In the genomic region with DNA sequence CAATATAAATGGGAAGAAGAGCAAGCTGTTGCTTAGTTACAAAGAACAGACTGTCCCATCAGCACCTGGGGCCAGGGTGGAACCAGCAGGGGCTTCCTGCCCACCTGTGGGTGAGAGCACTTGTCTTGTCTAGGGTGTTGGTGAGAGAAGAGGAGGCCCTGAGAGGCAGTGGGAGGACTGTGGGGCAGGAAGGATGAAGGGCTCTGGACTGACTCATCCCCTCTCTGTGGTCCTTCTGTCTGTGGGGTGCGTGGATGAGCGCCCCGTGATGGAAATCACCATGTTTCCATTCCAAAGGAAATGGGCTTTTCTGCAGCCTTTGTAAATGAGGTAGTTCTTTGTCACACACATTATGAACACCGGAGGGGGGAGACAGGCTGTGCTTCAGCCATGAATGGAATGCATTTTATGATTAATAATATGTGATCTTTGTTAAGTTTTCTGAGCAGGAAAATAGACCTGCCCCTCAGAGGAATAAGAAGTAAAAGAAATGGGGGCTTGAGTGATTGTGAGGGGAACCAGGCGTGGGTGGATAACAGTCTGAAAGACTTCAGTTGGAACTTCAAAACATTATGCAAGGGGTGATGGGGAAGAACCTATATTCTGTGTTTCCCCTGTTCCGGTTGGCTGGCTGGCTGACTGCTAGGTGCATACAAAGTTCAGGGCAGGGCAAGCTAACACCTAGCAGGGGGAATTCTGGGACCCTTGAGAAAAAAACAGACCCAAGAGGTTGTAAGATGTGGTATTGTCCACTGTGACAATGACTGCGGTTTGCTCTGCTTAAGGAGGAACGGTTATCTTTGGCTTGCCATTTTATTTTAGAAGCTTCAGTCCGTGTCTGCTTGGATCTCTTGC, we compare ENCODE assay signal across 20 mouse cellular contexts.
DNase-seq lines count a peak whose midpoint lies in the region; ATAC-seq and TF ChIP-seq lines count a peak whose summit lies in the region.
"Had no signal": no experiment of that assay in that cellular context is flagged by ENCODE, and none has a peak within 500 bp of the region (broad histone marks: within the 10 kb centered on the region; RNA-seq: fewer than 3 reads in every experiment).

No protein-coding gene starts in this region.

- H3K9me3 ChIP-seq in liver, postnatal 0 days (ENCODE audit: low read length), result no peaks in the 10 kb centered on the region
- no peaks in the 10 kb centered on the region for H3K9me3 ChIP-seq in liver, embryonic 11.5 days (ENCODE audit: control insufficient read depth, low read length)
- no peaks in the 10 kb centered on the region for H3K9me3 ChIP-seq in forebrain, postnatal 0 days (ENCODE audit: low read length)
- H3K9me3 ChIP-seq: heart, embryonic 12.5 days had no signal

- in situ Hi-C loops in Patski (cut with MboI; ENCODE audit: low pct_unique_long_range_greater_than_20kb), result no loop called here

- H3K27me3 ChIP-seq in liver, postnatal 0 days (ENCODE audit: insufficient read depth, low read length), result no peaks in the 10 kb centered on the region
- no peaks in the 10 kb centered on the region for H3K27me3 ChIP-seq in liver, embryonic 11.5 days (replicated peaks; ENCODE audit: control insufficient read depth, insufficient read depth, low read length)
- H3K27me3 ChIP-seq in Patski, result no peaks in the 10 kb centered on the region
- no peaks in the 10 kb centered on the region for H3K27me3 ChIP-seq in forebrain, postnatal 0 days (ENCODE audit: insufficient read depth, low read length)
- H3K27me3 ChIP-seq: heart, embryonic 12.5 days; megakaryocyte, embryonic 14.5 days had no signal

- ATAC-seq in liver, postnatal 0 days, result no peak
- ATAC-seq in liver, embryonic 11.5 days (replicated peaks; ENCODE audit: low FRiP score), result no peak
- no peak for ATAC-seq in Patski
- peak; percentile 69 for ATAC-seq in neutrophil, adult 5-6 weeks (ENCODE audit: extremely low read depth, insufficient number of reproducible peaks, low FRiP score, poor library complexity, severe bottlenecking)
- ATAC-seq in forebrain, postnatal 0 days, result no peak; the same call in 1 of the 2 replicates

- WGBS in liver, postnatal 0 days (ENCODE audit: insufficient replicate concordance), result 63% methylated on average over 9 of the region's 9 CpGs
- 74% methylated on average over 9 of the region's 9 CpGs for WGBS in liver, embryonic 11.5 days
- 71% methylated on average over 9 of the region's 9 CpGs for WGBS in forebrain, postnatal 0 days

- H3K9ac ChIP-seq in liver, postnatal 0 days (replicated peaks), result no peak overlapping the region
- no peak overlapping the region for H3K9ac ChIP-seq in liver, embryonic 11.5 days (ENCODE audit: low read depth, low read length)
- H3K9ac ChIP-seq in forebrain, postnatal 0 days, result no peak overlapping the region
- H3K9ac ChIP-seq: heart, embryonic 12.5 days had no signal

- CTCF ChIA-PET in Patski (lab: Charles Lee), result interaction anchor here (0.7 to 1.1 kb wide), 3 partner anchors 9 to 108 kb away, joined by 3 read pairs; no protein-coding TSS in a partner anchor

- peak overlapping the region; percentile 19; the same call in 1 of the 2 replicates for H3K27ac ChIP-seq in liver, postnatal 0 days (ENCODE audit: low read depth)
- H3K27ac ChIP-seq in liver, embryonic 11.5 days (ENCODE audit: low read depth, low read length), result no peak overlapping the region
- H3K27ac ChIP-seq in forebrain, postnatal 0 days (ENCODE audit: low read depth, low read length), result no peak overlapping the region
- H3K27ac ChIP-seq: stomach, postnatal 0 days had no signal

- H3K4me1 ChIP-seq in liver, postnatal 0 days (ENCODE audit: insufficient read depth), result peaks cover 16% of the 10 kb centered on the region; the same call in 1 of the 2 replicates
- peaks cover 16% of the 10 kb centered on the region for H3K4me1 ChIP-seq in liver, embryonic 11.5 days (replicated peaks; ENCODE audit: control insufficient read depth, insufficient read depth, low read length)
- no peaks in the 10 kb centered on the region for H3K4me1 ChIP-seq in forebrain, postnatal 0 days (ENCODE audit: insufficient read depth)

- H3K4me3 ChIP-seq in liver, postnatal 0 days (ENCODE audit: low read depth, low read length), result no peak overlapping the region
- no peak overlapping the region for H3K4me3 ChIP-seq in liver, embryonic 11.5 days (ENCODE audit: low read depth, low read length)
- H3K4me3 ChIP-seq in forebrain, postnatal 0 days (ENCODE audit: low read depth, low read length), result no peak overlapping the region
- H3K4me3 ChIP-seq: heart, embryonic 12.5 days; megakaryocyte, embryonic 14.5 days had no signal

- POLR2A ChIA-PET in Patski (lab: Charles Lee), result no interaction called here

- TF ChIP-seq CTCF in liver, postnatal 0 days (IDR thresholded peaks at IDR 0.05; ENCODE audit: low read depth), result no peak
- no peak for TF ChIP-seq CTCF in Patski (IDR thresholded peaks at IDR 0.05)
- TF ChIP-seq CTCF in forebrain, postnatal 0 days (IDR thresholded peaks at IDR 0.05; ENCODE audit: low read depth), result no peak

- no peak for TF ChIP-seq EP300 in liver, postnatal 0 days (IDR thresholded peaks at IDR 0.05; ENCODE audit: low read depth)

- H3K4me2 ChIP-seq in liver, postnatal 0 days (ENCODE audit: low read depth, low read length), result no peak overlapping the region
- H3K4me2 ChIP-seq in liver, embryonic 11.5 days, result no peak overlapping the region
- H3K4me2 ChIP-seq in forebrain, postnatal 0 days (ENCODE audit: low read depth), result no peak overlapping the region
- H3K4me2 ChIP-seq: heart, embryonic 12.5 days had no signal

- H3K36me3 ChIP-seq in liver, postnatal 0 days (replicated peaks; ENCODE audit: insufficient read depth, low read length), result no peaks in the 10 kb centered on the region
- H3K36me3 ChIP-seq in liver, embryonic 11.5 days (ENCODE audit: control insufficient read depth, insufficient read depth, low read length), result no peaks in the 10 kb centered on the region
- no peaks in the 10 kb centered on the region for H3K36me3 ChIP-seq in forebrain, postnatal 0 days (ENCODE audit: insufficient read depth)
- H3K36me3 ChIP-seq: heart, embryonic 12.5 days had no signal

- DNase-seq in liver, postnatal 0 days, result no peak
- DNase-seq in liver, embryonic 11.5 days (ENCODE audit: low spot score), result no peak
- peak; percentile 27 for DNase-seq in Patski (ENCODE audit: low read depth, low spot score)
- peak; percentile 75 for DNase-seq in thymus, postnatal 14 days
- DNase-seq in urinary bladder, postnatal 25 days (ENCODE audit: low spot score), result no peak
- DNase-seq in cerebellum, adult 9-11 months, result no peak
- no peak for DNase-seq in forebrain, postnatal 0 days
- DNase-seq: adrenal gland, adult 8-10 months; cerebellum, adult 9-10 months; gastrocnemius, postnatal 36 days; heart, postnatal 4 days; kidney, adult 11 months; kidney, postnatal 36 days; layer of hippocampus, postnatal 36 days; lung, adult 18-20 months; right cerebral cortex, postnatal 4 days had no signal

Comparison
In these comparisons a context has a peak if more than half of its experiments do, and no peak if none do; other contexts are left out.
1. DNase-seq: peak in Patski (single experiment) and thymus, postnatal 14 days (single experiment); none in liver, postnatal 0 days (single experiment), liver, embryonic 11.5 days (single experiment), urinary bladder, postnatal 25 days (single experiment), cerebellum, adult 9-11 months (single experiment) and forebrain, postnatal 0 days (single experiment).